Mouse (Mus musculus) megakaryocyte, embryonic 14.5 days (primary cell): Measurements from ENCODE around the gene Syne1.

ENCODE experiments used
- FLI1 ChIP-seq: IDR thresholded peaks from 2 replicates; pipeline ENCODE4 v1.6.1; 2012; ENCODE audit warnings: low read length, inconsistent platforms, mixed read lengths
- GATA1 ChIP-seq: IDR thresholded peaks from 3 replicates; pipeline ENCODE4 v1.6.1; 2012; ENCODE audit warnings: mixed read lengths, low read length, inconsistent platforms, borderline replicate concordance

DNA sequence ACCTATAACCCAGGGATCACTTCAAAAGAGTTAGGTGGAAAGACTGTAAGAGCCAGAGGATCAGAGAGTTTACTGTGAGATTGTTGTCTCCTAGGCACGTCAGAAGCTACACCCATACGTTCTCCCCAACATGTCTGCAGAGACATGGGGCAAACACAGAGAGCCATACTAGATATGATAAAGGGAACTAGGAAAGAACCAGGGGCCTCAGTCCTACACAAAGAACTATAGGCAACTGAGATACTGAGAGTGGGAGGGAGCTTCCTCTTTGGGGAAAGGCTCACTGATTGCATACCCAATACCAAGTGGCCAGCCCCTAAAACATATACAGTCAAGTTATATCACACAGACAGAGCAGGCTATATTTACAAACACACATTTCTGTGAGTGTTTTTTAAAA is 491.3 kb downstream of the Syne1 start:
- TF ChIP-seq GATA1: no peak
- TF ChIP-seq FLI1: no peak
